Mouse (Mus musculus): Measurements from ENCODE around the gene Gm14698. TPM values are rescaled to one million over a fixed set of nuclear protein-coding genes. Genes with fewer than 3 reads are reported as not detected.

Gene Gm14698
- polyA plus RNA-seq (2014; fragmentation: Illumina TruSeq; extraction: RNeasy Lipid Tissue Mini Kit (QIAGEN cat#74804); ENCODE audit: low read depth, low replicate concordance): 0.69 TPM

DNA sequence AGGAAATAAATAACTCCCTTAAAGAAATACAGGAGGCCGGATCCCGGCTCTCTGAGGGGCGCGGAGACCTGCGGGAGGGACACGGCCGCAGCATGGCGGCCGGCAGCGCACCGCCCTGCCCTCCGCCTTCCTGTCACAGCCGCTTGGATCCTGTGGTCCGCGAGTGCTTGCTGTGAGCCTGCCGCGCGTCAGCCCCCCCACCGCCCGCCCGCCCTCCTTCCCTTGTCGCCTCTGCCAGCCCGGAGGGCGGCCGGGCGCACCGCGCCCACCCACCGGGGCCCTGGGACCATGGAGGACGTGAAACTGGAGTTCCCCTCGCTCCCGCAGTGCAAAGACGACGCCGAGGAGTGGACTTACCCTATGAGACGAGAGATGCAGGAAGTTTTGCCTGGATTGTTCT, at the start of gene Gm14698:
Gm14698 (plus strand) TSS at position 35 of the 400 bp plus-strand sequence.

Other genes with a start within 250 kb of the Gm14698 start
- 130 TPM for gene Fmr1, start 142.6 kb upstream of the Gm14698 start, polyA plus RNA-seq (2014; fragmentation: Illumina TruSeq; extraction: RNeasy Lipid Tissue Mini Kit (QIAGEN cat#74804); ENCODE audit: low read depth, low replicate concordance)
- gene Fmr1nb, start 59.3 kb upstream of the Gm14698 start, polyA plus RNA-seq (2014; fragmentation: Illumina TruSeq; extraction: RNeasy Lipid Tissue Mini Kit (QIAGEN cat#74804); ENCODE audit: low read depth, low replicate concordance): not detected
- gene Gm6812, start 72.0 kb downstream of the Gm14698 start, polyA plus RNA-seq (2014; fragmentation: Illumina TruSeq; extraction: RNeasy Lipid Tissue Mini Kit (QIAGEN cat#74804); ENCODE audit: low read depth, low replicate concordance): not detected

Data from kidney, adult 10 weeks (tissue).